ENCODE assay signal across 15 mouse cellular contexts in the genomic region with DNA sequence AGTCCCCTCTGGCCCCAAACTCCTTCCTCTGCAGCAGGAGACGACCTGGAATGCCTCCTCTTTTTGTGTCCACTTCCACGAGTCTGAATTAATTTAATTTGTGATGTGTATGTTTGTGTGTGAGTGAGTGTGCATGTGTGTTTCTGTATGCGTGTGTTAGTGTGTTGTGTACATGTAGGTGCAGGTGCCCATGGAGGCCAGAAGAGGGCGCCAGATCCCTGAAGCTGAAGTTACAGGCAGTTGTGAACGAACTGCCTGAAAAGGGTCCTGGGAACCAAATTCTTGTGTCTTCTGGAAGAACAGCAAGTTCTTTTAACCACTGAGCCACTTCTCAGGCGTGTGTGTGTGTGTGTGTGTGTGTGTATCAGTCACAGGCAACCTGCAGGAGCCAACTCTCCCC. TPM values are rescaled to one million over a fixed set of nuclear protein-coding genes. Genes with fewer than 3 reads are reported as not detected.
DNase-seq lines count a peak whose midpoint lies in the region; TF ChIP-seq lines count a peak whose summit lies in the region.
"Had no signal": no experiment of that assay in that cellular context is flagged by ENCODE, and none has a peak within 500 bp of the region (broad histone marks: within the 10 kb centered on the region; RNA-seq: fewer than 3 reads in every experiment).

No protein-coding gene starts in this region.

- H3K36me3 ChIP-seq in kidney, adult 2 months (ENCODE audit: control insufficient read depth, insufficient read depth, low read length): no peaks in the 10 kb centered on the region
- H3K36me3 ChIP-seq: forebrain, embryonic 15.5 days; hindbrain, embryonic 10.5 days; kidney, embryonic 15.5 days; limb, embryonic 13.5 days had no signal

- no peak for TF ChIP-seq POLR2A in cerebellum, adult 2 months (IDR thresholded peaks at IDR 0.05; ENCODE audit: borderline replicate concordance, insufficient read depth, low read length)
- no peak for TF ChIP-seq POLR2A in kidney, adult 2 months (IDR thresholded peaks at IDR 0.05; ENCODE audit: low read depth, low read length)

- H3K4me1 ChIP-seq in cerebellum, adult 2 months (ENCODE audit: control insufficient read depth, insufficient read depth, low read length): peaks cover 18% of the 10 kb centered on the region
- 0 out of 2 replicates have a peak, but pooled peaks cover 2% of the 10 kb centered on the region for H3K4me1 ChIP-seq in kidney, adult 2 months (ENCODE audit: control insufficient read depth, insufficient read depth, low read length)

- no peak for DNase-seq in cerebellum, adult 2 months
- DNase-seq in cerebellum, adult 11 months: no peak
- DNase-seq in kidney, adult 2 months: no peak
- DNase-seq in kidney, postnatal 10 days: no peak
- DNase-seq in retina, embryonic 14.5 days (ENCODE audit: low spot score): peak; percentile 34
- no peak for DNase-seq in retina, postnatal 1 day
- no peak for DNase-seq in natural killer cell, adult 2 months (ENCODE audit: low spot score in 2 of 2)
- no peak for DNase-seq in spleen, postnatal 10 days (ENCODE audit: low spot score in 2 of 2)
- DNase-seq: heart, adult 18-20 months; spleen, adult 18-20 months; thymus, adult 18-20 months had no signal

- H3K4me3 ChIP-seq in cerebellum, adult 2 months (replicated peaks; ENCODE audit: insufficient read depth, low read depth, low read length): no peak overlapping the region
- H3K4me3 ChIP-seq in kidney, adult 2 months (ENCODE audit: insufficient read depth, low read depth, low read length): no peak overlapping the region
- H3K4me3 ChIP-seq: forebrain, embryonic 15.5 days; hindbrain, embryonic 10.5 days; kidney, embryonic 15.5 days; limb, embryonic 13.5 days had no signal

- no peaks in the 10 kb centered on the region for H3K27me3 ChIP-seq in cerebellum, adult 2 months (ENCODE audit: control insufficient read depth, insufficient read depth, low read length)
- H3K27me3 ChIP-seq in kidney, adult 2 months (replicated peaks; ENCODE audit: control insufficient read depth, insufficient read depth, low read length): no peaks in the 10 kb centered on the region
- H3K27me3 ChIP-seq: forebrain, embryonic 15.5 days; kidney, embryonic 15.5 days; limb, embryonic 13.5 days had no signal

- TF ChIP-seq CTCF in cerebellum, adult 2 months (IDR thresholded peaks at IDR 0.05; ENCODE audit: borderline replicate concordance, insufficient read depth, low read depth, low read length): peak; percentile 69
- TF ChIP-seq CTCF in kidney, adult 2 months (conservative IDR thresholded peaks at IDR 0.05; ENCODE audit: insufficient read depth, insufficient read length, low read depth, low read length): peak; percentile 48; the same call in 1 of the 2 replicates

- WGBS in cerebellum, adult 2 months: 85% methylated on average over 6 of the region's 6 CpGs
- WGBS in kidney, adult 2 months: 86% methylated on average over 6 of the region's 6 CpGs

- H3K27ac ChIP-seq in cerebellum, adult 2 months (ENCODE audit: insufficient read depth, low read length): no peak overlapping the region
- H3K27ac ChIP-seq in kidney, adult 2 months (ENCODE audit: insufficient read depth, low read depth, low read length): no peak overlapping the region
- H3K27ac ChIP-seq: forebrain, embryonic 15.5 days; hindbrain, embryonic 10.5 days; kidney, embryonic 15.5 days; limb, embryonic 13.5 days had no signal

RNA-seq across cellular contexts. Expression of a gene that starts 14.9 kb away (rescaled TPM):
- polyA plus RNA-seq in cerebellum, adult 2 months (2012; rRNA removed): 73.3 and 75.7 TPM in 2 replicates
- polyA plus RNA-seq in kidney, adult 2 months (2012; rRNA removed): 76.1 and 80.8 TPM in 2 replicates
